Comparison of ENCODE assay signal across 27 mouse cellular contexts in genomic region chr19:46785633-46786032, GRCm38 (mm10). TPM values are rescaled to one million over a fixed set of nuclear protein-coding genes. Genes with fewer than 3 reads are reported as not detected.
DNase-seq lines count a peak whose midpoint lies in the region; ATAC-seq and TF ChIP-seq lines count a peak whose summit lies in the region.
"Had no signal": no experiment of that assay in that cellular context is flagged by ENCODE, and none has a peak within 500 bp of the region (broad histone marks: within the 10 kb centered on the region; RNA-seq: fewer than 3 reads in every experiment).

No protein-coding gene starts in this region.

- TF ChIP-seq CTCF in forebrain, postnatal 0 days (IDR thresholded peaks at IDR 0.05; ENCODE audit: low read depth): no peak

- 73% methylated on average over 4 of the region's 4 CpGs for WGBS in forebrain, postnatal 0 days
- 85% methylated on average over 4 of the region's 4 CpGs for WGBS in forebrain, embryonic 13.5 days
- WGBS in hindbrain, embryonic 12.5 days: 89% methylated on average over 4 of the region's 4 CpGs

- H3K9ac ChIP-seq in forebrain, postnatal 0 days: no peak overlapping the region
- H3K9ac ChIP-seq in forebrain, embryonic 13.5 days: no peak overlapping the region
- no peak overlapping the region for H3K9ac ChIP-seq in hindbrain, embryonic 12.5 days
- H3K9ac ChIP-seq: embryonic facial prominence, embryonic 13.5 days; embryonic facial prominence, embryonic 15.5 days; forebrain, embryonic 12.5 days; forebrain, embryonic 15.5 days had no signal

- H3K36me3 ChIP-seq in forebrain, postnatal 0 days (ENCODE audit: insufficient read depth): no peaks in the 10 kb centered on the region
- no peaks in the 10 kb centered on the region for H3K36me3 ChIP-seq in forebrain, embryonic 13.5 days (ENCODE audit: poor library complexity, severe bottlenecking)
- no peaks in the 10 kb centered on the region for H3K36me3 ChIP-seq in hindbrain, embryonic 12.5 days
- H3K36me3 ChIP-seq: embryonic facial prominence, embryonic 13.5 days; embryonic facial prominence, embryonic 15.5 days; forebrain, embryonic 10.5 days; forebrain, embryonic 12.5 days; forebrain, embryonic 15.5 days had no signal

- H3K4me3 ChIP-seq in forebrain, postnatal 0 days (ENCODE audit: low read depth, low read length): no peak overlapping the region
- H3K4me3 ChIP-seq in forebrain, embryonic 13.5 days: no peak overlapping the region
- H3K4me3 ChIP-seq in hindbrain, embryonic 12.5 days: no peak overlapping the region
- H3K4me3 ChIP-seq: embryonic facial prominence, embryonic 13.5 days; embryonic facial prominence, embryonic 15.5 days; erythroblast, embryonic 14.5 days; forebrain, embryonic 10.5 days; forebrain, embryonic 12.5 days; forebrain, embryonic 15.5 days had no signal

- H3K27ac ChIP-seq in forebrain, postnatal 0 days (ENCODE audit: low read depth, low read length): no peak overlapping the region
- no peak overlapping the region for H3K27ac ChIP-seq in forebrain, embryonic 13.5 days
- no peak overlapping the region for H3K27ac ChIP-seq in hindbrain, embryonic 12.5 days
- H3K27ac ChIP-seq: embryonic facial prominence, embryonic 13.5 days; embryonic facial prominence, embryonic 15.5 days; forebrain, embryonic 10.5 days; forebrain, embryonic 12.5 days; forebrain, embryonic 15.5 days had no signal

- H3K4me2 ChIP-seq in forebrain, postnatal 0 days (ENCODE audit: low read depth): no peak overlapping the region
- H3K4me2 ChIP-seq in forebrain, embryonic 13.5 days: no peak overlapping the region
- H3K4me2 ChIP-seq in hindbrain, embryonic 12.5 days (replicated peaks): no peak overlapping the region
- H3K4me2 ChIP-seq: embryonic facial prominence, embryonic 13.5 days; embryonic facial prominence, embryonic 15.5 days; forebrain, embryonic 12.5 days; forebrain, embryonic 15.5 days had no signal

- peak; percentile 38 for ATAC-seq in forebrain, postnatal 0 days
- no peak for ATAC-seq in forebrain, embryonic 13.5 days
- ATAC-seq in hindbrain, embryonic 12.5 days (ENCODE audit: low FRiP score): no peak
- ATAC-seq: activated CD4-positive, CD25-positive, alpha-beta regulatory T cell, adult 4 months; CD4-positive, CD25-positive, alpha-beta regulatory T cell, adult 4 months; forebrain, embryonic 15.5 days had no signal

- DNase-seq in forebrain, postnatal 0 days: peak; percentile 13
- DNase-seq in right cerebral cortex, adult 18-20 months: peak; percentile 37
- DNase-seq in right cerebral cortex, postnatal 4 days: no peak
- DNase-seq: adrenal gland, adult 8-10 months; adrenal gland, postnatal 14 days; adrenal gland, postnatal 36 days; B cell, adult 2 months; cerebellum, adult 11 months; cerebellum, adult 18-20 months; cerebellum, adult 8-10 months; cerebellum, adult 9-11 months; cerebellum, postnatal 14 days; cerebellum, postnatal 36 days; embryo, embryonic 11 days had no signal

- H3K27me3 ChIP-seq in forebrain, postnatal 0 days (ENCODE audit: insufficient read depth, low read length): no peaks in the 10 kb centered on the region
- H3K27me3 ChIP-seq in forebrain, embryonic 13.5 days: no peaks in the 10 kb centered on the region
- H3K27me3 ChIP-seq in hindbrain, embryonic 12.5 days: no peaks in the 10 kb centered on the region
- H3K27me3 ChIP-seq: CH12.LX; embryonic facial prominence, embryonic 13.5 days; embryonic facial prominence, embryonic 15.5 days; forebrain, embryonic 12.5 days; forebrain, embryonic 15.5 days; Patski had no signal

- H3K4me1 ChIP-seq in forebrain, postnatal 0 days (ENCODE audit: insufficient read depth): no peaks in the 10 kb centered on the region
- no peaks in the 10 kb centered on the region for H3K4me1 ChIP-seq in forebrain, embryonic 13.5 days
- H3K4me1 ChIP-seq in hindbrain, embryonic 12.5 days: no peaks in the 10 kb centered on the region
- H3K4me1 ChIP-seq: embryonic facial prominence, embryonic 13.5 days; embryonic facial prominence, embryonic 15.5 days; forebrain, embryonic 10.5 days; forebrain, embryonic 12.5 days; forebrain, embryonic 15.5 days had no signal

- H3K9me3 ChIP-seq in forebrain, postnatal 0 days (ENCODE audit: low read length): no peaks in the 10 kb centered on the region
- no peaks in the 10 kb centered on the region for H3K9me3 ChIP-seq in forebrain, embryonic 13.5 days (replicated peaks)
- H3K9me3 ChIP-seq in hindbrain, embryonic 12.5 days (replicated peaks): no peaks in the 10 kb centered on the region
- H3K9me3 ChIP-seq: embryonic facial prominence, embryonic 13.5 days; embryonic facial prominence, embryonic 15.5 days; forebrain, embryonic 10.5 days; forebrain, embryonic 12.5 days; forebrain, embryonic 15.5 days; G1E had no signal

RNA-seq across cellular contexts. Expression of gene Cnnm2, which starts 24.2 kb away (rescaled TPM):
- 11.7 and 16.6 TPM in 2 replicates for total RNA-seq in forebrain, postnatal 0 days (2014; rRNA removed)
- 5.2 and 6.2 TPM in 2 replicates for polyA plus RNA-seq in forebrain, postnatal 0 days (2015; fragmentation: Nextera tagmentation; extraction: Ambion mirVana)
- 2.3 and 3.0 TPM in 2 replicates for polyA plus RNA-seq in forebrain, embryonic 13.5 days (2015; fragmentation: Nextera tagmentation; extraction: Ambion mirVana)
- 6.9 and 7.2 TPM in 2 replicates for polyA plus RNA-seq in hindbrain, embryonic 12.5 days (2016; fragmentation: Nextera tagmentation; extraction: Ambion mirVana)
